Mouse (Mus musculus) heart, adult 2 months (tissue): ENCODE measurements around the gene Glyr1. TPM values are rescaled to one million over a fixed set of nuclear protein-coding genes. Genes with fewer than 3 reads are reported as not detected.

Source experiments
- DNase-seq, 2 experiments: peaks; one replicate each; pipeline ENCODE4 v3.0.0; 2021
- H3K27ac ChIP-seq: fragments of 200-600 bp; 2 replicates; pipeline ENCODE4 v1.8.1; 2022
- H3K27me3 ChIP-seq: fragments of 200-500 bp; 2 replicates; pipeline ENCODE4 v1.6.1; 2012; ENCODE audit warnings: mild to moderate bottlenecking, low read length, inconsistent platforms, mixed read lengths; ENCODE audit not compliant: control insufficient read depth, insufficient read depth
- H3K36me3 ChIP-seq: fragments of 200-500 bp; 2 replicates; pipeline ENCODE4 v1.6.1; 2012; ENCODE audit warnings: low read length, inconsistent platforms; ENCODE audit not compliant: control insufficient read depth, insufficient read depth
- H3K4me1 ChIP-seq: fragments of 200-500 bp; 2 replicates; pipeline ENCODE4 v1.6.1; 2011; ENCODE audit warnings: low read length; ENCODE audit not compliant: control insufficient read depth, insufficient read depth
- H3K4me3 ChIP-seq: fragments of 200-600 bp; 2 replicates; pipeline ENCODE4 v1.8.1; 2022
- H3K79me2 ChIP-seq: fragments of 200-500 bp; replicated peaks from 2 replicates; pipeline ENCODE4 v1.6.1; 2012; ENCODE audit warnings: mild to moderate bottlenecking, inconsistent platforms, low read length, moderate library complexity, mixed read lengths; ENCODE audit not compliant: control insufficient read depth, insufficient read depth
- H3K9ac ChIP-seq: fragments of 200-500 bp; 2 replicates; pipeline ENCODE4 v1.6.1; 2012; ENCODE audit warnings: low read depth, mild to moderate bottlenecking, control low read depth, inconsistent platforms, low read length, mixed read lengths
- CTCF ChIP-seq: fragments of 200-600 bp; IDR thresholded peaks from 2 replicates; pipeline ENCODE4 v1.8.1; 2022; ENCODE audit warnings: antibody characterized with exemption, mild to moderate bottlenecking, moderate library complexity
- EP300 ChIP-seq: fragments of 200-500 bp; IDR thresholded peaks from 2 replicates; pipeline ENCODE4 v1.6.1; 2011; ENCODE audit warnings: low read depth, low read length, control low read depth; ENCODE audit not compliant: insufficient read depth
- POLR2A ChIP-seq: fragments of 200-500 bp; IDR thresholded peaks from 2 replicates; pipeline ENCODE4 v1.6.1; 2011; ENCODE audit warnings: mild to moderate bottlenecking, low read depth, low read length, control low read depth; ENCODE audit not compliant: insufficient read depth
- WGBS: fragments of 180-500 bp; shearing (Covaris S2); methylation state at CpG from one replicate; pipeline ENCODE4 v1.1.7; 2018; 5-methylcytosine and 5-hydroxymethylcytosine counted together
- intact Hi-C: fragments of 180-260 bp; cut with DNase I; formaldehyde crosslinking; loops from one replicate; pipeline ENCODE4 v1.15.1; 2025
- polyA plus RNA-seq: library from polyadenylated mRNA; depleted of rRNA; stranded (reverse); fragments of >200 nt; gene quantifications from 2 replicates; pipeline ENCODE4 v1.2.3, GENCODE M21; 2012
- total RNA-seq, 2 experiments: library from RNA; stranded (reverse); gene quantifications; 2 replicates each; pipeline ENCODE4 v1.2.3; 2021

The Glyr1 gene
- total and polyA plus RNA-seq, 3 experiments: 35.9 to 42.9 (median 39.2) TPM

DNA sequence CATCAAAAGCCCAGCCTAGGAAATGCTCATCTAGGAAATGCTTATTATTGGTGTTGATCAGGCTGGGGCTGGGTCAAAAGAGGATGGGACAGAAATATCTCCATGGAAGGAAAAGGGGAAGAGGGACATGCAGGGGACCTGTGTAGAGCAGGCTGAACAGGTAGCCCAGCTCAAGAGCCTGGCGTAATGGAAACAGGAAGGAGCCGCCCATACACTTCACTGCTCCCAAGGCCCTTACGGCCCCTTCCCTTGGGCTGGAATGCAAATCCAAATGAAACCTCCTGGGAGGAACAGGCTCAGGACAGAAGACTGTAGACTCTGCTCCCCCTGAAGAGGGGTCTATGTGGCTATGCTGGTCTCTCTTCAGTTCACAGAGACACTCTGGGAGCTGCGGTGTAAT lies 35.1 kb downstream of the Glyr1 start:
- intact Hi-C loops: loop anchor here (5.0 kb wide), 1 partner anchor 47 kb away; no protein-coding TSS in a partner anchor
- H3K36me3 ChIP-seq: no peaks in the 10 kb centered on the region
- WGBS: 78% methylated on average over 4 of the region's 4 CpGs

DNA sequence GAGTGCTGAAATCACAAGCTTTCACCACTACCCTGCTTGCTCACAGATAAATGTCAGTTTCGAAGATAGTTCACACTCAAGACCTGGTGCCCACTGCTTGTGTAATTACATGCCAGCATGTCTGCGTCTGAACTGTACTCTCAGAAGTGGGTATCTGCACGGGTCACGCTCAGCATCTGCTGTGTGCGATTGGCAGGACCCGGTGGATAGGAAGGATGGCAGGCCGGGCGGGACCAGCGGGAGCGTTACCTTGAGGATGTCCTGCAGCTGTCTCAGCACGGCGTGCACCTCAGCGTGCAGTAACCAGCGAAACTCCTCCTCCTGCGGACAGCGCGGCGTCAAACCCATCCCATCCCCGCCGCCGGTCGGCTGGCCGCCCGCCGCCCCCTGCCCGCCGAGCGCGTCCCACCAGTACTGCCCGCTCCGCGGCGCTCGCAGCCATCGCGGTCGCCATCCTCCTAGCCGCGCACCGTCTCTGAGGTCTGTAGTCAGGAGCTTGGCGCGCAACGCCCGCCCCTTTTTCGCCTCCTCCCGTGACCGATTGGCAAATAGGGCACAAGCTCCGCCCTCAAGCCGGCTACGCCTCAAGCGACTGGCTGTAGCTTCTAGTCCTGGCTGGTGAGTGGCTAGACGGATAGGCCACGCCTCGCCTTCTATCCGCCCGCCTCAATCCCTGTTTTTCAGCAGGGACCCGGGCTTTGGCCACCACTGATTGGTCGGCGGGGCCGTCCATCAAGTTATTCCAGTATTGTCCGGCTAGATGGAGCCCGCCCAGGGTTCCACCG lies 36.4 kb downstream of the Glyr1 start, which contains the start of gene Rogdi:
TSS of gene Rogdi (minus strand) at position 500 of the 785 bp plus-strand sequence.
- H3K4me3 ChIP-seq: peak within 1 kb of the TSS; percentile 85
- no peaks in the 10 kb centered on the region for H3K27me3 ChIP-seq
- H3K79me2 ChIP-seq: no peaks in the 10 kb centered on the region
- H3K9ac ChIP-seq: peak within 1 kb of the TSS; percentile 85
- H3K4me1 ChIP-seq: no peaks in the 10 kb centered on the region; the same call in none of the 2 replicates
- intact Hi-C loops: loop anchor here (5.0 kb wide), 1 partner anchor 46 kb away; no protein-coding TSS in a partner anchor
- under 1% methylated on average over 63 of the region's 63 CpGs for WGBS
- peak within 1 kb of the TSS; percentile 54 for H3K27ac ChIP-seq
- peak; percentile 96 to 99 for DNase-seq
- H3K36me3 ChIP-seq: no peaks in the 10 kb centered on the region
- peak; percentile 82 for TF ChIP-seq POLR2A
- no peak for TF ChIP-seq EP300
- TF ChIP-seq CTCF: peak; percentile 40

More for the DNA sequence above, 35.1 kb downstream of the Glyr1 start:
- no peak overlapping the region for H3K9ac ChIP-seq
- H3K4me3 ChIP-seq: no peak overlapping the region
- no peak for TF ChIP-seq EP300
- no peak for TF ChIP-seq CTCF
- TF ChIP-seq POLR2A: no peak
- H3K4me1 ChIP-seq: no peaks in the 10 kb centered on the region; the same call in none of the 2 replicates
- H3K27ac ChIP-seq: no peak overlapping the region
- no peak for DNase-seq
- H3K27me3 ChIP-seq: no peaks in the 10 kb centered on the region
- H3K79me2 ChIP-seq: no peaks in the 10 kb centered on the region

DNA sequence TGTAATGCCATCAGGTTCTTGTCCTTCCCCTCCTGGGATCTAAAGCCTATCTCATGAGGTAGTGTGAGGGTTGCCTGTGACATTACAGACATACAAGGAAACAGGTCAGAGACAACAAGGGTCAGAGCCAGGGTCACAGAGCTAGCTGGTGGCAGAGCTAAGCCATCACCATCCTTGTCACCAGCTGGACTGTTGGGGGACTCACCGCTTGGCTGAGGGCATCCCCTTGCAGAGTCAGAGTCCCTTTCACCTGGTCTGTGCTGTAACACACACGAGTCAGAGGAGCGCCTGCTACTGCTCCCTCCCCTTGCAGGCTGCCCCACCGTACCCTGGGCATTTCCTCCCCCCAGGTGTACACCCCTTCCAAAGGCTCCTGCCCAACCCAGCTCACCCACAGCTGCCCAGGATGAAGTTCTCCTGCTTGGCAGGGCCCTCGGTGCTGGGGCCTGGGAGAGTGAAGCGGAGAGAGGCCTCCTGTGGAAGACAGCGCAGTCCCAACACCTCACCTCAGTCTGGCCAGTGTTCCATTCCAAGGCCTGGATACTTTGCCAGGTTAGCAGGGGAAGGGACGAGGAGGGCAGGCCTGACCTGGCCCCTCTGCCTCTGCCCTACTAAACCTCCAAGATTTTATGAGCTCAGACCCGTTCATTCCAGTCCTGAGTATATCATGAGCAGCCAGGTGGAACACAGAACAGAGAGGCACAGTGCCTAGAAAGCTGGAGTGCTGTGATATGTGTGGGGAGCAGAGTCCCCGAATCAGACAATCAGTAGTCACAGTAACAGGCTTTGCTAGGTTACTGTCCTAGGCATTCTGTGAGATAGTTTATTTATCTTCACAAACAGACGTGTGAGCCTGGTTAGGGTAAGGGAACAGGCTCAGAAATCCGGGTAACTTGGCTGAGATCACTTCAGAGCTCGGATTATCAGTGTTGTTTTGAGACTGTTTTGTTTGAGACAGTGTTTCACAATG lies 37.3 kb downstream of the Glyr1 start:
- H3K27me3 ChIP-seq: no peaks in the 10 kb centered on the region
- no peaks in the 10 kb centered on the region for H3K79me2 ChIP-seq
- TF ChIP-seq CTCF: no peak
- TF ChIP-seq EP300: no peak
- TF ChIP-seq POLR2A: no peak
- 54% methylated on average over 13 of the region's 13 CpGs for WGBS
- peak overlapping the region; percentile 85; the same call in 1 of the 2 replicates for H3K4me3 ChIP-seq
- peak overlapping the region; percentile 54 for H3K27ac ChIP-seq
- H3K36me3 ChIP-seq: no peaks in the 10 kb centered on the region
- no peak for DNase-seq
- intact Hi-C loops: loop anchor here (5.0 kb wide), 1 partner anchor 45 kb away; no protein-coding TSS in a partner anchor
- no peaks in the 10 kb centered on the region; the same call in none of the 2 replicates for H3K4me1 ChIP-seq
- peak overlapping the region; percentile 85 for H3K9ac ChIP-seq

DNA sequence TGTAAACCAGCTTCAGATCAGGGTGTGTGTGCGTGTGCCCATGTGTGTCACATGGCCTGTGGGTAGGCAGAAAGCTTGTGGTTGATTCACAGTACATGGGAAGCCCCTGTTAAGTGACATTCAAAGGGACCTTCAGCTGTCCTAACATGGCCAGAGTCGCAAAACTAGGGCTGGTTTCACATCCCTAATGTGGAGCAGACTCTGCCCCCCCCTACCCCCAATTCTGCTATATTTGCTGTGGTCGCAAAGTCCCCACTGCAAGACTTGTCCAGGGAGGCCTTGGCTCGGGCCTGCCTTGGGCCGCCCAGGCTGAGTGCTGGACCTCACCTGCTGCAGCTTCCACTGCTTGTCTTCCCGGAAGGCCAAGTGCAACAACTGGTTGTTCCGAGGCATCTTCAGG lies 38.4 kb downstream of the Glyr1 start:
- intact Hi-C loops: loop anchor here (5.0 kb wide), 1 partner anchor 44 kb away; no protein-coding TSS in a partner anchor
- TF ChIP-seq CTCF: no peak
- no peak for TF ChIP-seq POLR2A
- no peak for TF ChIP-seq EP300
- H3K4me1 ChIP-seq: no peaks in the 10 kb centered on the region; the same call in none of the 2 replicates

DNA sequence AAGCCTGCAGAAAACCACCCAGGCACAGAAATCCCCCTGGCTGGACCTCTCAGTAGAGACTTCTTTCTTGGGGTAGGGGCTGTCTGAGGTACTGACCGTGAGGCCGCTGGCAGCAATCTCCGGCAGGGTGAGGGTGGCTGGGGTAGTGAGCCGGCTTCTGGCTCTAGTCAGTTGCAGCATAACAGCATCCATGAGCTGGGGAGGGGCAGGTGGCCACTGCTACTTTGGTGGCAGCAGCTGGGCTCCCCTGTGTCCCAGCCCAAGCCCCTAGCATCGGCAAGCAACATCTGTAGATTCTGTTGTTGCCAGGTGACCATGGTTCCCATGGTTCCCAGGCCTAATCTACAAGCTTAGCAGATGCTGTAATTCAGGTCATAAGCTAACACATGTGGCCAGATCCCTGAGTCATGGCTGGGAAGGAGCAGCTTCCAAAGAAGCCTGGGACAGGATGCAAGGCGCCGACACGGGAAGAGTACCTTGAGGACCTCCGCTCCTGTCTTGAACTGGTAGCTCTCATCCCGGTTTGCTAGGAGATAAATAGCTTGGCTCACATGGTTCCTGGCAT lies 39.2 kb downstream of the Glyr1 start:
- TF ChIP-seq CTCF (no peak), EP300 (no peak), POLR2A (no peak)

More for the DNA sequence above, 38.4 kb downstream of the Glyr1 start:
- Histone ChIP-seq H3K27me3 (no peaks in the 10 kb centered on the region), H3K9ac (no peak overlapping the region), H3K36me3 (no peaks in the 10 kb centered on the region), H3K4me3 (no peak overlapping the region), H3K79me2 (no peaks in the 10 kb centered on the region), H3K27ac (no peak overlapping the region)
- peak in 1 of 2 experiments; percentile 9 for DNase-seq
- 91% methylated on average over 7 of the region's 7 CpGs for WGBS

More for the DNA sequence above, 39.2 kb downstream of the Glyr1 start:
- Histone ChIP-seq H3K27me3 (no peaks in the 10 kb centered on the region), H3K9ac (no peak overlapping the region), H3K27ac (no peak overlapping the region), H3K4me3 (no peak overlapping the region), H3K4me1 (no peaks in the 10 kb centered on the region; the same call in none of the 2 replicates), H3K36me3 (no peaks in the 10 kb centered on the region), H3K79me2 (no peaks in the 10 kb centered on the region)
- peak in 1 of 2 experiments; percentile 31 for DNase-seq
- intact Hi-C loops: loop anchor here (5.0 kb wide), 1 partner anchor 43 kb away; no protein-coding TSS in a partner anchor
- WGBS: 82% methylated on average over 10 of the region's 10 CpGs
